Comparison of ENCODE assay signal across 10 mouse cellular contexts in genomic region chr16:33938311-33939132, GRCm38 (mm10). TPM values are rescaled to one million over a fixed set of nuclear protein-coding genes. Genes with fewer than 3 reads are reported as not detected.
DNase-seq lines count a peak whose midpoint lies in the region; ATAC-seq lines count a peak whose summit lies in the region.
"Had no signal": no experiment of that assay in that cellular context is flagged by ENCODE, and none has a peak within 500 bp of the region (broad histone marks: within the 10 kb centered on the region; RNA-seq: fewer than 3 reads in every experiment).

No protein-coding gene starts in this region.

- H3K4me1 ChIP-seq in heart, embryonic 14.5 days (ENCODE audit: control insufficient read depth in 2 of 2, insufficient read depth in 2 of 2, low read length in 2 of 2) = peaks cover 72 to 85% of the 10 kb centered on the region in 2 experiments
- peaks cover 20% of the 10 kb centered on the region; the same call in 1 of the 2 replicates for H3K4me1 ChIP-seq in midbrain, embryonic 16.5 days (ENCODE audit: control insufficient read depth, insufficient read depth, low read length)

- no peak overlapping the region for H3K4me3 ChIP-seq in heart, embryonic 14.5 days (ENCODE audit: control insufficient read depth in 1 of 2, insufficient read depth in 1 of 2, low read depth in 1 of 2, low read length in 2 of 2)
- H3K4me3 ChIP-seq in midbrain, embryonic 16.5 days (ENCODE audit: low read depth, low read length) = no peak overlapping the region

- H3K27me3 ChIP-seq in heart, embryonic 14.5 days (ENCODE audit: control insufficient read depth, insufficient read depth, low read length) = no peaks in the 10 kb centered on the region
- H3K27me3 ChIP-seq in midbrain, embryonic 16.5 days (ENCODE audit: control insufficient read depth, insufficient read depth, low read depth, low read length) = no peaks in the 10 kb centered on the region

- no peak overlapping the region for H3K4me2 ChIP-seq in heart, embryonic 14.5 days (ENCODE audit: low read length)
- no peak overlapping the region for H3K4me2 ChIP-seq in midbrain, embryonic 16.5 days (ENCODE audit: low read length)

- 0 out of 2 replicates have a peak, but pooled peaks cover 2% of the 10 kb centered on the region for H3K36me3 ChIP-seq in heart, embryonic 14.5 days (ENCODE audit: control insufficient read depth, insufficient read depth, low read length)
- H3K36me3 ChIP-seq in midbrain, embryonic 16.5 days (ENCODE audit: control insufficient read depth, insufficient read depth, low read length) = no peaks in the 10 kb centered on the region

- WGBS in heart, embryonic 14.5 days = 36% methylated on average over 12 of the region's 12 CpGs
- 74% methylated on average over 12 of the region's 12 CpGs for WGBS in midbrain, embryonic 16.5 days

- H3K9me3 ChIP-seq in heart, embryonic 14.5 days (ENCODE audit: control insufficient read depth, low read length) = no peaks in the 10 kb centered on the region
- H3K9me3 ChIP-seq in midbrain, embryonic 16.5 days (replicated peaks; ENCODE audit: control insufficient read depth, low read length, poor library complexity, severe bottlenecking) = no peaks in the 10 kb centered on the region

- DNase-seq in cerebellum, adult 9-10 months = peak; percentile 73
- DNase-seq in cerebellum, adult 8-10 months = no peak
- peak; percentile 45 for DNase-seq in kidney, postnatal 10 days
- no peak for DNase-seq in kidney, postnatal 14 days
- peak; percentile 55 for DNase-seq in brain, adult 2 months (ENCODE audit: low read depth, low spot score)
- no peak for DNase-seq in thymus, adult 18-20 months
- DNase-seq: liver, postnatal 0 days; midbrain, embryonic 14.5 days had no signal

- no peak for ATAC-seq in heart, embryonic 14.5 days (ENCODE audit: insufficient number of reproducible peaks, insufficient read depth, low FRiP score, low read depth)
- ATAC-seq in midbrain, embryonic 16.5 days = no peak
- ATAC-seq: liver, postnatal 0 days had no signal

- peak overlapping the region; percentile 77 to 92 for H3K27ac ChIP-seq in heart, embryonic 14.5 days (replicated peaks in 1 of 2; ENCODE audit: control insufficient read depth in 1 of 2, insufficient read depth in 1 of 2, low read depth in 2 of 2, low read length in 2 of 2)
- H3K27ac ChIP-seq in midbrain, embryonic 16.5 days (ENCODE audit: low read length) = no peak overlapping the region

- peak overlapping the region; percentile 45 for H3K9ac ChIP-seq in heart, embryonic 14.5 days (ENCODE audit: low read length)
- no peak overlapping the region for H3K9ac ChIP-seq in midbrain, embryonic 16.5 days (ENCODE audit: low read depth, low read length)
- H3K9ac ChIP-seq: liver, postnatal 0 days had no signal

RNA-seq across cellular contexts. Expression of gene Umps, which starts 28.3 kb away (rescaled TPM):
- 26.9 and 29.7 TPM in 2 replicates for polyA plus RNA-seq in heart, embryonic 14.5 days (2014; fragmentation: Nextera tagmentation; extraction: Ambion mirVana)
- 23.5 and 24.1 TPM in 2 replicates for polyA plus RNA-seq in midbrain, embryonic 16.5 days (2015; fragmentation: Nextera tagmentation; extraction: Ambion mirVana)

Comparison
In these comparisons a context has a peak if more than half of its experiments do, and no peak if none do; other contexts are left out.
1. DNase-seq: peak in cerebellum, adult 9-10 months (single experiment), kidney, postnatal 10 days (single experiment) and brain, adult 2 months (single experiment); none in cerebellum, adult 8-10 months (single experiment), kidney, postnatal 14 days (single experiment) and thymus, adult 18-20 months (0 of 2).